Mouse (Mus musculus) limb, embryonic 12.5 days (tissue): Measurements from ENCODE around the gene Sfxn2. TPM values are rescaled to one million over a fixed set of nuclear protein-coding genes. Genes with fewer than 3 reads are reported as not detected.

Experiments used
- ATAC-seq: fragments of 200-750 bp; cut with Nextera tagmentation; 2 replicates; pipeline ENCODE4 v1.8.0; 2017; ENCODE audit warnings: low read depth, moderate TSS enrichment; ENCODE audit not compliant: insufficient number of reproducible peaks, insufficient read depth, low FRiP score, low TSS enrichment
- H3K27ac ChIP-seq: fragments of 300-500 bp; sonication (generic); 2 replicates; pipeline ENCODE4 v1.5.1; 2016; ENCODE audit warnings: mild to moderate bottlenecking, moderate library complexity
- H3K27me3 ChIP-seq: fragments of 300-500 bp; sonication (generic); 2 replicates; pipeline ENCODE4 v1.6.1; 2016; ENCODE audit warnings: mild to moderate bottlenecking, moderate library complexity
- H3K36me3 ChIP-seq: fragments of 300-500 bp; sonication (generic); 2 replicates; pipeline ENCODE4 v1.6.1; 2016; ENCODE audit warnings: mild to moderate bottlenecking, moderate library complexity
- H3K4me1 ChIP-seq: fragments of 300-500 bp; sonication (generic); replicated peaks from 2 replicates; pipeline ENCODE4 v1.6.1; 2016
- H3K4me2 ChIP-seq: fragments of 300-500 bp; sonication (generic); 2 replicates; pipeline ENCODE4 v1.6.1; 2016; ENCODE audit warnings: mild to moderate bottlenecking, moderate library complexity
- H3K4me3 ChIP-seq: fragments of 300-500 bp; sonication (generic); replicated peaks from 2 replicates; pipeline ENCODE4 v1.5.1; 2016; ENCODE audit warnings: mild to moderate bottlenecking
- H3K9ac ChIP-seq: fragments of 300-500 bp; sonication (generic); replicated peaks from 2 replicates; pipeline ENCODE4 v1.6.1; 2016; ENCODE audit warnings: mild to moderate bottlenecking, moderate library complexity
- H3K9me3 ChIP-seq: fragments of 300-500 bp; sonication (generic); 2 replicates; pipeline ENCODE4 v1.6.1; 2016; ENCODE audit warnings: mild to moderate bottlenecking, moderate library complexity
- WGBS: fragments of 180-500 bp; shearing (Covaris S2); methylation state at CpG from one replicate; pipeline ENCODE4 v1.1.7; 2016; 5-methylcytosine and 5-hydroxymethylcytosine counted together
- polyA plus RNA-seq: library from polyadenylated mRNA; unstranded; fragments of >200 nt; fragmentation: Nextera tagmentation; extraction: Ambion mirVana; gene quantifications from 2 replicates; pipeline ENCODE4 v1.2.1, GENCODE M21; 2016

Sfxn2 gene
- polyA plus RNA-seq, 1 experiment from 2014 or later, result 18.3 TPM

- Histone ChIP-seq H3K36me3 (peaks cover 9% of the 10 kb centered on the region; the same call in 1 of the 2 replicates), H3K4me1 (peaks cover 84% of the 10 kb centered on the region), H3K4me3 (no peak overlapping the region), H3K27me3 (no peaks in the 10 kb centered on the region), H3K9ac (peak overlapping the region; percentile 50), H3K4me2 (peak overlapping the region; percentile 60), H3K27ac (peak overlapping the region; percentile 90), H3K9me3 (no peaks in the 10 kb centered on the region)
- ATAC-seq, result no peak
- WGBS, result 8% methylated on average over 8 of the region's 8 CpGs
Observed at GRCm38 (mm10) chr19:46530449-46530990, 42.6 kb upstream of the Sfxn2 start.

GRCm38 (mm10) chr19:46531071-46532030 is 41.8 kb upstream of the Sfxn2 start:
- Histone ChIP-seq H3K36me3 (peaks cover 15% of the 10 kb centered on the region), H3K9me3 (no peaks in the 10 kb centered on the region), H3K4me3 (no peak overlapping the region), H3K9ac (no peak overlapping the region), H3K4me1 (peaks cover 75% of the 10 kb centered on the region), H3K4me2 (peak overlapping the region; percentile 60), H3K27me3 (no peaks in the 10 kb centered on the region), H3K27ac (peak overlapping the region; percentile 90)
- 10% methylated on average over 16 of the region's 16 CpGs for WGBS
- ATAC-seq, result no peak

GRCm38 (mm10) chr19:46532031-46532688 is 41.0 kb upstream of the Sfxn2 start:
- Histone ChIP-seq H3K27ac (peak overlapping the region; percentile 50; the same call in 1 of the 2 replicates), H3K4me1 (peaks cover 69% of the 10 kb centered on the region), H3K4me2 (no peak overlapping the region), H3K9me3 (no peaks in the 10 kb centered on the region), H3K9ac (0 out of 2 replicates have a peak overlapping the region, but pooled peaks have one; percentile 31), H3K27me3 (no peaks in the 10 kb centered on the region), H3K4me3 (no peak overlapping the region), H3K36me3 (peaks cover 20% of the 10 kb centered on the region)
- ATAC-seq, result no peak
- 14% methylated on average over 10 of the region's 10 CpGs for WGBS

GRCm38 (mm10) chr19:46533066-46533465 is 40.1 kb upstream of the Sfxn2 start:
- Histone ChIP-seq H3K4me2 (no peak overlapping the region), H3K27ac (no peak overlapping the region), H3K4me3 (no peak overlapping the region), H3K4me1 (peaks cover 60% of the 10 kb centered on the region), H3K9me3 (no peaks in the 10 kb centered on the region), H3K9ac (no peak overlapping the region), H3K27me3 (no peaks in the 10 kb centered on the region), H3K36me3 (peaks cover 21% of the 10 kb centered on the region)
- 56% methylated on average over 4 of the region's 4 CpGs for WGBS
- no peak for ATAC-seq

GRCm38 (mm10) chr19:46533525-46533924 is 39.6 kb upstream of the Sfxn2 start:
- Histone ChIP-seq H3K27me3 (no peaks in the 10 kb centered on the region), H3K4me3 (no peak overlapping the region), H3K36me3 (peaks cover 23% of the 10 kb centered on the region), H3K9ac (no peak overlapping the region), H3K4me1 (peaks cover 55% of the 10 kb centered on the region), H3K9me3 (no peaks in the 10 kb centered on the region), H3K27ac (no peak overlapping the region), H3K4me2 (no peak overlapping the region)
- 58% methylated on average over 5 of the region's 5 CpGs for WGBS
- no peak for ATAC-seq

GRCm38 (mm10) chr19:46534542-46535098 is 38.5 kb upstream of the Sfxn2 start:
- ATAC-seq, result no peak
- Histone ChIP-seq H3K9me3 (no peaks in the 10 kb centered on the region), H3K4me2 (no peak overlapping the region), H3K27ac (no peak overlapping the region), H3K4me3 (no peak overlapping the region), H3K27me3 (no peaks in the 10 kb centered on the region), H3K36me3 (peaks cover 27% of the 10 kb centered on the region), H3K9ac (no peak overlapping the region), H3K4me1 (peaks cover 44% of the 10 kb centered on the region)
- 47% methylated on average over 6 of the region's 6 CpGs for whole genome bisulfite sequencing

GRCm38 (mm10) chr19:46537357-46537756 is 35.8 kb upstream of the Sfxn2 start:
- Histone ChIP-seq H3K9ac (no peak overlapping the region), H3K4me1 (peaks cover 18% of the 10 kb centered on the region), H3K9me3 (no peaks in the 10 kb centered on the region), H3K27ac (no peak overlapping the region), H3K36me3 (peaks cover 53% of the 10 kb centered on the region), H3K27me3 (no peaks in the 10 kb centered on the region), H3K4me3 (no peak overlapping the region), H3K4me2 (no peak overlapping the region)
- 92% methylated on average over 9 of the region's 9 CpGs for WGBS
- no peak for ATAC-seq

GRCm38 (mm10) chr19:46538213-46538612 is 35.0 kb upstream of the Sfxn2 start:
- Histone ChIP-seq H3K4me3 (no peak overlapping the region), H3K4me1 (peaks cover 9% of the 10 kb centered on the region), H3K9ac (no peak overlapping the region), H3K27me3 (no peaks in the 10 kb centered on the region), H3K27ac (no peak overlapping the region), H3K36me3 (peaks cover 62% of the 10 kb centered on the region), H3K9me3 (no peaks in the 10 kb centered on the region), H3K4me2 (no peak overlapping the region)
- no peak for ATAC-seq
- WGBS, result 86% methylated on average over 6 of the region's 6 CpGs

GRCm38 (mm10) chr19:46542750-46543149 is 30.4 kb upstream of the Sfxn2 start:
- Histone ChIP-seq H3K4me3 (no peak overlapping the region), H3K9me3 (no peaks in the 10 kb centered on the region), H3K36me3 (peaks cover 61% of the 10 kb centered on the region), H3K9ac (no peak overlapping the region), H3K4me2 (no peak overlapping the region), H3K4me1 (no peaks in the 10 kb centered on the region), H3K27me3 (no peaks in the 10 kb centered on the region), H3K27ac (no peak overlapping the region)
- ATAC-seq, result no peak
- WGBS, result 86% methylated on average over 8 of the region's 8 CpGs

- no peak overlapping the region for H3K4me2 ChIP-seq
- H3K27ac ChIP-seq, result no peak overlapping the region
- H3K9me3 ChIP-seq, result no peaks in the 10 kb centered on the region
- 84% methylated on average over 6 of the region's 6 CpGs for WGBS
- no peaks in the 10 kb centered on the region for H3K27me3 ChIP-seq
- no peak overlapping the region for H3K9ac ChIP-seq
- no peaks in the 10 kb centered on the region for H3K4me1 ChIP-seq
- peaks cover 67% of the 10 kb centered on the region for H3K36me3 ChIP-seq
- no peak overlapping the region for H3K4me3 ChIP-seq
- ATAC-seq, result no peak
Observed at GRCm38 (mm10) chr19:46547565-46547964, 25.6 kb upstream of the Sfxn2 start.

- 84% methylated on average over 10 of the region's 10 CpGs for WGBS
Observed at GRCm38 (mm10) chr19:46548110-46548509, 25.1 kb upstream of the Sfxn2 start.

More at GRCm38 (mm10) chr19:46548110-46548509, 25.1 kb upstream of the Sfxn2 start:
- H3K9ac ChIP-seq, result 0 out of 2 replicates have a peak overlapping the region, but pooled peaks have one; percentile 40
- ATAC-seq, result no peak
- no peak overlapping the region for H3K4me2 ChIP-seq
- no peak overlapping the region for H3K4me3 ChIP-seq
- no peaks in the 10 kb centered on the region for H3K9me3 ChIP-seq
- H3K4me1 ChIP-seq, result no peaks in the 10 kb centered on the region
- H3K27ac ChIP-seq, result peak overlapping the region; percentile 59; the same call in 1 of the 2 replicates
- no peaks in the 10 kb centered on the region for H3K27me3 ChIP-seq
- peaks cover 66% of the 10 kb centered on the region for H3K36me3 ChIP-seq
